In genomic region chr6:28865112-28865511, GRCm38 (mm10) we compare ENCODE assay signal across 11 mouse cellular contexts. TPM values are rescaled to one million over a fixed set of nuclear protein-coding genes. Genes with fewer than 3 reads are reported as not detected.
DNase-seq lines count a peak whose midpoint lies in the region; ATAC-seq and TF ChIP-seq lines count a peak whose summit lies in the region.
"Had no signal": no experiment of that assay in that cellular context is flagged by ENCODE, and none has a peak within 500 bp of the region (broad histone marks: within the 10 kb centered on the region; RNA-seq: fewer than 3 reads in every experiment).

No protein-coding gene starts in this region.

- H3K4me3 ChIP-seq in heart, embryonic 13.5 days = no peak overlapping the region
- H3K4me3 ChIP-seq in embryonic facial prominence, embryonic 15.5 days (replicated peaks) = no peak overlapping the region
- H3K4me3 ChIP-seq in hindbrain, embryonic 14.5 days (replicated peaks; ENCODE audit: low read length) = no peak overlapping the region
- H3K4me3 ChIP-seq in neural tube, embryonic 13.5 days = no peak overlapping the region
- no peak overlapping the region for H3K4me3 ChIP-seq in liver, embryonic 12.5 days
- no peak overlapping the region for H3K4me3 ChIP-seq in liver, postnatal 0 days (ENCODE audit: low read depth, low read length)
- H3K4me3 ChIP-seq: limb, embryonic 13.5 days had no signal

- no peak overlapping the region for H3K9ac ChIP-seq in heart, embryonic 13.5 days
- H3K9ac ChIP-seq in embryonic facial prominence, embryonic 15.5 days = no peak overlapping the region
- peak overlapping the region; percentile 36 for H3K9ac ChIP-seq in hindbrain, embryonic 14.5 days
- peak overlapping the region; percentile 28; the same call in 1 of the 2 replicates for H3K9ac ChIP-seq in neural tube, embryonic 13.5 days
- H3K9ac ChIP-seq in liver, embryonic 12.5 days = no peak overlapping the region
- H3K9ac ChIP-seq in liver, postnatal 0 days (replicated peaks) = no peak overlapping the region
- H3K9ac ChIP-seq: limb, embryonic 13.5 days had no signal

- no peak overlapping the region for H3K4me2 ChIP-seq in heart, embryonic 13.5 days
- no peak overlapping the region for H3K4me2 ChIP-seq in embryonic facial prominence, embryonic 15.5 days (replicated peaks)
- no peak overlapping the region; the same call in 1 of the 2 replicates for H3K4me2 ChIP-seq in hindbrain, embryonic 14.5 days (replicated peaks)
- H3K4me2 ChIP-seq in neural tube, embryonic 13.5 days = 0 out of 2 replicates have a peak overlapping the region, but pooled peaks have one; percentile 27
- no peak overlapping the region for H3K4me2 ChIP-seq in liver, embryonic 12.5 days
- no peak overlapping the region for H3K4me2 ChIP-seq in liver, postnatal 0 days (ENCODE audit: low read depth, low read length)
- H3K4me2 ChIP-seq: limb, embryonic 13.5 days had no signal

- H3K27me3 ChIP-seq in heart, embryonic 13.5 days (replicated peaks) = no peaks in the 10 kb centered on the region
- H3K27me3 ChIP-seq in embryonic facial prominence, embryonic 15.5 days = no peaks in the 10 kb centered on the region
- H3K27me3 ChIP-seq in hindbrain, embryonic 14.5 days (ENCODE audit: control insufficient read depth, insufficient read depth, low read length) = no peaks in the 10 kb centered on the region
- peaks cover 6% of the 10 kb centered on the region; the same call in 1 of the 2 replicates for H3K27me3 ChIP-seq in neural tube, embryonic 13.5 days
- no peaks in the 10 kb centered on the region for H3K27me3 ChIP-seq in liver, embryonic 12.5 days (replicated peaks)
- no peaks in the 10 kb centered on the region for H3K27me3 ChIP-seq in liver, postnatal 0 days (ENCODE audit: insufficient read depth, low read length)
- H3K27me3 ChIP-seq: limb, embryonic 13.5 days had no signal

- TF ChIP-seq EP300 in liver, postnatal 0 days (IDR thresholded peaks at IDR 0.05; ENCODE audit: low read depth) = no peak

- peaks cover 38% of the 10 kb centered on the region for H3K4me1 ChIP-seq in heart, embryonic 13.5 days
- peaks cover 42% of the 10 kb centered on the region for H3K4me1 ChIP-seq in embryonic facial prominence, embryonic 15.5 days
- peaks cover 19% of the 10 kb centered on the region for H3K4me1 ChIP-seq in hindbrain, embryonic 14.5 days (replicated peaks; ENCODE audit: control insufficient read depth, insufficient read depth, low read length)
- H3K4me1 ChIP-seq in neural tube, embryonic 13.5 days (replicated peaks) = peaks cover 54% of the 10 kb centered on the region
- no peaks in the 10 kb centered on the region; the same call in 1 of the 2 replicates for H3K4me1 ChIP-seq in liver, embryonic 12.5 days
- no peaks in the 10 kb centered on the region for H3K4me1 ChIP-seq in liver, postnatal 0 days (ENCODE audit: insufficient read depth)

- H3K36me3 ChIP-seq in heart, embryonic 13.5 days = no peaks in the 10 kb centered on the region
- H3K36me3 ChIP-seq in embryonic facial prominence, embryonic 15.5 days = no peaks in the 10 kb centered on the region
- no peaks in the 10 kb centered on the region for H3K36me3 ChIP-seq in hindbrain, embryonic 14.5 days (replicated peaks; ENCODE audit: control insufficient read depth, insufficient read depth)
- no peaks in the 10 kb centered on the region for H3K36me3 ChIP-seq in neural tube, embryonic 13.5 days
- H3K36me3 ChIP-seq in liver, embryonic 12.5 days = no peaks in the 10 kb centered on the region
- H3K36me3 ChIP-seq in liver, postnatal 0 days (replicated peaks; ENCODE audit: insufficient read depth, low read length) = no peaks in the 10 kb centered on the region
- H3K36me3 ChIP-seq: limb, embryonic 13.5 days had no signal

- H3K9me3 ChIP-seq in heart, embryonic 13.5 days = no peaks in the 10 kb centered on the region
- no peaks in the 10 kb centered on the region for H3K9me3 ChIP-seq in embryonic facial prominence, embryonic 15.5 days (replicated peaks)
- H3K9me3 ChIP-seq in hindbrain, embryonic 14.5 days (ENCODE audit: control insufficient read depth, low read length) = no peaks in the 10 kb centered on the region
- no peaks in the 10 kb centered on the region for H3K9me3 ChIP-seq in neural tube, embryonic 13.5 days
- no peaks in the 10 kb centered on the region for H3K9me3 ChIP-seq in liver, embryonic 12.5 days (replicated peaks)
- no peaks in the 10 kb centered on the region for H3K9me3 ChIP-seq in liver, postnatal 0 days (ENCODE audit: low read length)
- H3K9me3 ChIP-seq: limb, embryonic 13.5 days had no signal

- no peak for DNase-seq in heart, postnatal 4 days
- no peak for DNase-seq in hindbrain, embryonic 14.5 days (ENCODE audit: low spot score)
- DNase-seq in liver, postnatal 0 days = no peak
- DNase-seq: kidney, adult 8-10 months; thymus, adult 18-20 months had no signal

- 79% methylated on average over 10 of the region's 10 CpGs for WGBS in heart, embryonic 13.5 days
- WGBS in embryonic facial prominence, embryonic 15.5 days = 69% methylated on average over 10 of the region's 10 CpGs
- WGBS in hindbrain, embryonic 14.5 days = 27% methylated on average over 10 of the region's 10 CpGs
- 25% methylated on average over 10 of the region's 10 CpGs for WGBS in neural tube, embryonic 13.5 days
- WGBS in liver, embryonic 12.5 days (ENCODE audit: insufficient replicate concordance) = 87% methylated on average over 10 of the region's 10 CpGs
- 86% methylated on average over 10 of the region's 10 CpGs for WGBS in liver, postnatal 0 days (ENCODE audit: insufficient replicate concordance)

- no peak for ATAC-seq in heart, embryonic 13.5 days (ENCODE audit: extremely low read depth, insufficient number of reproducible peaks, low FRiP score, low TSS enrichment)
- no peak for ATAC-seq in embryonic facial prominence, embryonic 15.5 days (ENCODE audit: insufficient number of reproducible peaks, low FRiP score, low TSS enrichment, low read depth)
- peak; percentile 72 for ATAC-seq in hindbrain, embryonic 14.5 days (ENCODE audit: low FRiP score)
- peak; percentile 85 for ATAC-seq in neural tube, embryonic 13.5 days (ENCODE audit: low read depth)
- no peak for ATAC-seq in liver, embryonic 12.5 days
- ATAC-seq in megakaryocyte, adult 5-6 weeks (ENCODE audit: poor library complexity, severe bottlenecking) = no peak
- ATAC-seq in liver, postnatal 0 days = no peak

- TF ChIP-seq CTCF in liver, postnatal 0 days (IDR thresholded peaks at IDR 0.05; ENCODE audit: low read depth) = no peak

- peak overlapping the region; percentile 13; the same call in 1 of the 2 replicates for H3K27ac ChIP-seq in heart, embryonic 13.5 days (replicated peaks)
- peak overlapping the region; percentile 52; the same call in 1 of the 2 replicates for H3K27ac ChIP-seq in embryonic facial prominence, embryonic 15.5 days (replicated peaks)
- H3K27ac ChIP-seq in hindbrain, embryonic 14.5 days = peak overlapping the region; percentile 83
- peak overlapping the region; percentile 86 for H3K27ac ChIP-seq in neural tube, embryonic 13.5 days (replicated peaks)
- no peak overlapping the region for H3K27ac ChIP-seq in liver, embryonic 12.5 days
- H3K27ac ChIP-seq in liver, postnatal 0 days (ENCODE audit: low read depth) = no peak overlapping the region

RNA-seq across cellular contexts. Expression of gene Lrrc4, which starts 33.6 kb away (rescaled TPM):
- 0.40 and 0.41 TPM in 2 replicates for polyA plus RNA-seq in heart, embryonic 13.5 days (2015; fragmentation: Nextera tagmentation; extraction: Ambion mirVana)
- 1 to 10 TPM; 1.2 to 1.6 TPM for total RNA-seq in heart, postnatal 4 days (2021)
- 1.2 and 1.5 TPM in 2 replicates for polyA plus RNA-seq in embryonic facial prominence, embryonic 15.5 days (2015; fragmentation: Nextera tagmentation; extraction: Ambion mirVana)
- polyA plus RNA-seq in hindbrain, embryonic 14.5 days (2014; fragmentation: Nextera tagmentation; extraction: Ambion mirVana) = 9.6 and 10.4 TPM in 2 replicates
- 5.9 and 6.0 TPM in 2 replicates for polyA plus RNA-seq in neural tube, embryonic 13.5 days (2015; fragmentation: Nextera tagmentation; extraction: Ambion mirVana)
- 0.16 and 0.30 TPM in 2 replicates for polyA plus RNA-seq in liver, embryonic 12.5 days (2016; fragmentation: Nextera tagmentation; extraction: Ambion mirVana)
- total RNA-seq in megakaryocyte, adult 5-6 weeks (2015) = not detected in 2 replicates
- 0.07 TPM in 1 of 2 replicates, not detected in the other for total RNA-seq in megakaryocyte, adult 5-6 weeks (2017)
- polyA plus RNA-seq in liver, postnatal 0 days (2015; fragmentation: Nextera tagmentation; extraction: Ambion mirVana) = 0.07 and 0.08 TPM in 2 replicates

Comparison
In these comparisons a context has a peak if more than half of its experiments do, and no peak if none do; other contexts are left out.
1. ATAC-seq: peak in hindbrain, embryonic 14.5 days (single experiment) and neural tube, embryonic 13.5 days (single experiment); none in heart, embryonic 13.5 days (single experiment), embryonic facial prominence, embryonic 15.5 days (single experiment), liver, embryonic 12.5 days (single experiment), megakaryocyte, adult 5-6 weeks (single experiment) and liver, postnatal 0 days (single experiment).
2. H3K27ac ChIP-seq: peak in heart, embryonic 13.5 days (single experiment), embryonic facial prominence, embryonic 15.5 days (single experiment), hindbrain, embryonic 14.5 days (single experiment) and neural tube, embryonic 13.5 days (single experiment); none in liver, embryonic 12.5 days (single experiment) and liver, postnatal 0 days (single experiment).
3. H3K9ac ChIP-seq: peak in hindbrain, embryonic 14.5 days (single experiment) and neural tube, embryonic 13.5 days (single experiment); none in heart, embryonic 13.5 days (single experiment), embryonic facial prominence, embryonic 15.5 days (single experiment), liver, embryonic 12.5 days (single experiment) and liver, postnatal 0 days (single experiment).